Comparison of ENCODE assay signal across 8 mouse cellular contexts in the genomic region with DNA sequence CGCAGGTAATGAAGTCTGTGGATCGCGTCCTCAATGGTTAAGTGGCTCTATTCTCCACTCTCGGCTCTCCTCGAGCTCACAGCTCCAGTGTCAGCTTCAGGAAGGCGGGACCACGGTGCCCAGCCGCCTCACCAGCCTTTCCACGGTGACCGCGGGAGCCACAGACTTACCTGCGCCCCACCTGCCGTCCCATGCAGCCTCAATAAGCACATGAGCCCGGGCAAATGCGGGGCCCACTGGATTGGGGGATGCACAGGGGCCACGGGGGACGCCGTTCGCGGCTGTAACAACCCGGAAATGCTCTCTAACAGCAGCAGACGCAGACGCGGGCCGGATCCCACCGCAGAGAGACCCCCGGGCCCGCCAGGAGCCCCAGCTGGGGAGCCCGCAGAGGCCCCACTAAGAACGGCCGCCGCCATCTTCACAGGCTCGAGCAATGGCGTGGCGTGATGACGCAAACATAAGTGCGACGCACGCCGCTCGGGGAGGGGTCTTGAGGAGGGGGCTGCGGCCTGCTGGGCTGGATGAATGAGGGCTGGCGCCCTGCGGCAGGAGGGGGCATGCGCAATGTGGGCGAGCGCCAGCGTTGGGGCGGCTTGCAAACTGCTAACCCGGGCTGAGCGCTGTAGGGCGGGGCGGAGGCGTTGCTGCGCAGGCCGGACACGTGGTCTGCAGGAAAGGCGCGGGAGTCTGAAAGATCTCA. TPM values are rescaled to one million over a fixed set of nuclear protein-coding genes. Genes with fewer than 3 reads are reported as not detected.
DNase-seq lines count a peak whose midpoint lies in the region; ATAC-seq and TF ChIP-seq lines count a peak whose summit lies in the region.

A gene (minus strand): TSS at position 438 of the 703 bp plus-strand sequence.

- H3K4me3 ChIP-seq in embryonic facial prominence, embryonic 14.5 days (ENCODE audit: low read depth, low read length), result peak within 1 kb of the TSS; percentile 100
- peak within 1 kb of the TSS; percentile 97 for H3K4me3 ChIP-seq in limb, embryonic 14.5 days (replicated peaks; ENCODE audit: low read length)
- peak within 1 kb of the TSS; percentile 98 for H3K4me3 ChIP-seq in midbrain, postnatal 0 days (ENCODE audit: low read depth, low read length)

- peak within 1 kb of the TSS; percentile 99 for H3K9ac ChIP-seq in embryonic facial prominence, embryonic 14.5 days (ENCODE audit: low read depth, low read length)
- H3K9ac ChIP-seq in limb, embryonic 14.5 days (ENCODE audit: low read depth, low read length, severe bottlenecking), result peak within 1 kb of the TSS; percentile 96
- peak within 1 kb of the TSS; percentile 97 for H3K9ac ChIP-seq in midbrain, postnatal 0 days (replicated peaks; ENCODE audit: low read length, poor library complexity, severe bottlenecking)

- peak within 1 kb of the TSS; percentile 68 for H3K27ac ChIP-seq in embryonic facial prominence, embryonic 14.5 days (replicated peaks; ENCODE audit: low read depth, low read length)
- peak within 1 kb of the TSS; percentile 72 for H3K27ac ChIP-seq in limb, embryonic 14.5 days (replicated peaks; ENCODE audit: low read depth, low read length)
- peak within 1 kb of the TSS; percentile 75 for H3K27ac ChIP-seq in midbrain, postnatal 0 days (ENCODE audit: low read depth, low read length)

- DNase-seq in 3T3-L1 (ENCODE audit: low read depth, low spot score), result peak; percentile 92
- peak; percentile 79 to 82 for DNase-seq in adrenal gland, postnatal 4 days (ENCODE audit: low spot score in 2 of 2)
- peak; percentile 98 for DNase-seq in embryonic facial prominence, embryonic 14.5 days (ENCODE audit: low spot score)
- peak; percentile 83 for DNase-seq in heart, adult 8-10 months (ENCODE audit: low spot score)
- peak; percentile 82 for DNase-seq in kidney, adult 9 months
- DNase-seq in limb, embryonic 14.5 days (ENCODE audit: low spot score), result peak; percentile 96
- peak; percentile 97 for DNase-seq in midbrain, postnatal 0 days (ENCODE audit: low spot score)
- DNase-seq in spleen, postnatal 14 days (ENCODE audit: low spot score in 2 of 2), result peak; percentile 68 to 74

- no peak for TF ChIP-seq CTCF in midbrain, postnatal 0 days (IDR thresholded peaks at IDR 0.05)

- no peak for TF ChIP-seq POLR2A in limb, embryonic 14.5 days (IDR thresholded peaks at IDR 0.05; ENCODE audit: borderline replicate concordance, extremely low read depth, insufficient read depth, insufficient read length)

- no peaks in the 10 kb centered on the region for H3K27me3 ChIP-seq in embryonic facial prominence, embryonic 14.5 days (replicated peaks; ENCODE audit: control insufficient read depth, insufficient read depth, low read length)
- no peaks in the 10 kb centered on the region for H3K27me3 ChIP-seq in limb, embryonic 14.5 days (ENCODE audit: control insufficient read depth, insufficient read depth, low read length)
- H3K27me3 ChIP-seq in midbrain, postnatal 0 days (ENCODE audit: insufficient read depth, low read length), result no peaks in the 10 kb centered on the region

- no peaks in the 10 kb centered on the region for H3K9me3 ChIP-seq in embryonic facial prominence, embryonic 14.5 days (ENCODE audit: control insufficient read depth, low read length)
- H3K9me3 ChIP-seq in limb, embryonic 14.5 days (ENCODE audit: control insufficient read depth, low read length), result no peaks in the 10 kb centered on the region
- H3K9me3 ChIP-seq in midbrain, postnatal 0 days (ENCODE audit: low read length), result no peaks in the 10 kb centered on the region

- H3K4me1 ChIP-seq in embryonic facial prominence, embryonic 14.5 days (ENCODE audit: control insufficient read depth, insufficient read depth, low read length), result peaks cover 6% of the 10 kb centered on the region; the same call in 1 of the 2 replicates
- H3K4me1 ChIP-seq in limb, embryonic 14.5 days (ENCODE audit: control insufficient read depth, insufficient read depth, low read length), result peaks cover 8% of the 10 kb centered on the region
- H3K4me1 ChIP-seq in midbrain, postnatal 0 days (ENCODE audit: insufficient read depth, low read length), result peaks cover 9% of the 10 kb centered on the region; the same call in 1 of the 2 replicates

- H3K36me3 ChIP-seq in embryonic facial prominence, embryonic 14.5 days (ENCODE audit: control insufficient read depth, insufficient read depth, low read length), result 0 out of 2 replicates have a peak, but pooled peaks cover 17% of the 10 kb centered on the region
- peaks cover 10% of the 10 kb centered on the region for H3K36me3 ChIP-seq in limb, embryonic 14.5 days (ENCODE audit: control insufficient read depth, insufficient read depth, low read length)
- H3K36me3 ChIP-seq in midbrain, postnatal 0 days (ENCODE audit: insufficient read depth, low read length), result peaks cover 8% of the 10 kb centered on the region; the same call in 1 of the 2 replicates

- WGBS in embryonic facial prominence, embryonic 14.5 days, result under 1% methylated on average over 50 of the region's 59 CpGs
- under 1% methylated on average over 59 of the region's 59 CpGs for WGBS in limb, embryonic 14.5 days
- WGBS in midbrain, postnatal 0 days, result under 1% methylated on average over 59 of the region's 59 CpGs

- peak; percentile 99 for ATAC-seq in embryonic facial prominence, embryonic 14.5 days (ENCODE audit: low read depth)
- ATAC-seq in limb, embryonic 14.5 days (ENCODE audit: low FRiP score, low read depth), result peak; percentile 98
- peak; percentile 96 for ATAC-seq in midbrain, postnatal 0 days (ENCODE audit: low FRiP score)

- peak within 1 kb of the TSS; percentile 74 for H3K4me2 ChIP-seq in embryonic facial prominence, embryonic 14.5 days (ENCODE audit: low read depth, low read length)
- H3K4me2 ChIP-seq in limb, embryonic 14.5 days (replicated peaks; ENCODE audit: low read depth, low read length, severe bottlenecking), result peak within 1 kb of the TSS; percentile 83
- peak within 1 kb of the TSS; percentile 60 for H3K4me2 ChIP-seq in midbrain, postnatal 0 days (ENCODE audit: low read depth, low read length, poor library complexity, severe bottlenecking)

RNA-seq across cellular contexts. Expression of the gene that starts here (rescaled TPM):
- total RNA-seq in adrenal gland, postnatal 4 days (2021), result 10 to 100 TPM; 37.2 to 40.5 TPM
- polyA plus RNA-seq in embryonic facial prominence, embryonic 14.5 days (2014; fragmentation: Nextera tagmentation; extraction: Ambion mirVana), result 29.8 and 36.2 TPM in 2 replicates
- 10 to 100 TPM; 19.1 to 23.0 (median 20.6) TPM for total RNA-seq in heart, adult 8-10 months (2022)
- polyA plus RNA-seq in limb, embryonic 14.5 days (2012; rRNA removed), result 37.1 and 45.2 TPM in 2 replicates
- polyA plus RNA-seq in limb, embryonic 14.5 days (2014; fragmentation: Nextera tagmentation; extraction: Ambion mirVana), result 34.8 and 38.1 TPM in 2 replicates
- 35.6 and 55.1 TPM in 2 replicates for total RNA-seq in midbrain, postnatal 0 days (2014; rRNA removed)
- 28.0 and 28.3 TPM in 2 replicates for polyA plus RNA-seq in midbrain, postnatal 0 days (2015; fragmentation: Nextera tagmentation; extraction: Ambion mirVana)

Comparison
In these comparisons a context has a peak if more than half of its experiments do, and no peak if none do; other contexts are left out.
1. Peak in every context shown above with its lines: DNase-seq, ATAC-seq, H3K4me3 ChIP-seq and H3K27ac ChIP-seq.